Mouse (Mus musculus) embryo, embryonic 10.5 days (tissue): ENCODE data around the gene Zfp324.
A peak's percentile ranks its signal among the peaks of the same experiment; 100 is the strongest.
"Not testable (repeated sequence)": the region's sequence is repeated elsewhere in the genome, so short reads cannot be mapped to it uniquely, and the experiment has no call there.

Source experiments
- DNase-seq: peaks from one replicate; pipeline ENCODE4 v3.0.0-alpha.2; 2015; ENCODE audit warnings: low spot score

Gene Zfp324

DNA sequence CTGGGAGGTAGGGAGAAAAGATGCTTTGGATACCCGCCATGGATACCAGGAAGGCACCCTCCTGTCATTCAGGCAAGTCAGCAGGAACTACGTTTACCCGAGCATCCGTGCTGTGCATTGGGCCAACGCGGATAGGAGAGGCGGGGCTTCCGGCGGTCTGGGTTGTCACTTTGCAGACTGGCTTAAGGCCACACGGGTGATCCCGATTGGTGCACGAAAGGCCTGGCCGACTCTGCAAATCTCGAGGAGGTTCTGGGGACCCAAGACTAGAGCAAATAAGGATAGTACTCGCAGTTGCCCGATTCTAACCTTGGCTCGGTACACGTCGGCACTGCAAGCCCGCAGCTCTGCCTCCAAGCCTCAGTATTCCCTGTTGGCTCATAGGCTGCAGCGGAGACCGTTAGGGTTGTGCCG lies at the start of gene Zfp324:
Zfp324 (plus strand) TSS at position 161 of the 414 bp plus-strand sequence.
- DNase-seq: peak; percentile 93

GRCm38 (mm10) chr7:12920495-12920894 lies 45.1 kb upstream of the Zfp324 start:
- not testable (repeated sequence) for DNase-seq

DNA sequence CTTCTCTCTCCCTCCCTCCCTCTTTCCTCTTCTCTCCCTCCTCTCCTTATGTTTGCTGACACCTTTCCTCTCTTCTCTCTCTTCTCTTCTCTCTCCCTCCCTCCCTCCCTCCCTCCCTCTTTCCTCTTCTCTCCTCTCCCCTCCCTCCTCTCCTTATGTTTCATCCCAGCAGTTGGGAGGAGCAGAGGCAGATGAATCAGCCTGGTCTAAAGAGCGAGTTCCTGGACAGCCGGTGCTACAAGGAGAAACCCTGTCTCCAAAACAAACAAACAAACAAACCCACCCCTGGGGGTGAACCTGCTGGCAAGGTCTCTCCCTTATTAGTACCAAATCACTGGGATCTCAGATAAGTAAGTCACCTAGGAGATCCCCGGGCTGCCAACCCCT lies 44.3 kb upstream of the Zfp324 start:
- no peak for DNase-seq

GRCm38 (mm10) chr7:12921705-12922465 lies 43.8 kb upstream of the Zfp324 start, which contains the start of gene Rps5:
Gene Rps5, plus strand, starts transcription at chr7:12922290.
- DNase-seq: peak; percentile 100

DNA sequence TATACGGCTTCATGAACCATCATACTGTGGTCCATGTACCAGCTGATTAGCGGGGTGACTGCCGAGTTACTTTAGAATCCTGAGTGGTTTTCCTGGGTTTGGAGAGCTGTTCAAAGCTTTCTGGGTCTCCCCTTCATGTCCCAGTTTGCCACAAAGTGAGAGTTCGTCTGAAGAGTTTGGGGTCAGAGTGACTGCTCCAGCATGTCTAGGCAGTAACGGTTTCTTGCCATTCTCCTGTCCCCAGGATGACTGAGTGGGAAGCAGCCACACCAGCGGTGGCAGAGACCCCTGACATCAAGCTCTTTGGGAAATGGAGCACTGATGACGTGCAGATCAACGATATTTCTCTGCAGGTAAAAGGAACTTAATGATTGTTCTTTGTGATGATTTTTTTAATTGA lies 42.9 kb upstream of the Zfp324 start:
- no peak for DNase-seq

GRCm38 (mm10) chr7:12926316-12926715 lies 39.3 kb upstream of the Zfp324 start:
- no peak for DNase-seq

DNA sequence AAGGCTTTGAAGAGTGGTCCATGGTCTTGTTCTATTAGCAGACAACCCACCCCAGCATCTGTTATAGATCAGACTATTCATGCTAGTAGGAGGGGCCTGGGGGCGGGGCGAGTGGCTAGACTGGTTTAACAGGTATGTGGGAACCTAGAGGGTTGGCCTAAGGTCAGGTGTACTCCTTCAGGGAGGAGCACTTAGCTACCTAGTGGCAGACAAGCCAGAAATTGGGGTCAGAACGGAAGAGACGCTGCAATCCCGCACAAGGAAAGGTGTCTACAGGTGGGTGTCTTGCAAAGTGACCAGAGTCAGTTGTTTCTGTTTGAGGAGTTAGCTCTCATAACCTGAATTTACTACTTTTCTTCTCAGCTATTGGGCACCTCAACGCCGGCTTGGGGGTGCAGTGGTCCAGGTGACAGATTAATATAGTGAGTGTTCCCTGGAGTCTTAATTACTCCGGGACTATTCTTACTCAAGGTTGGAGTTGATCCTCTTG lies 38.4 kb upstream of the Zfp324 start, which contains the start of gene Rnf225:
Rnf225 (plus strand) TSS at position 226 of the 490 bp plus-strand sequence.
- peak; percentile 58 for DNase-seq

GRCm38 (mm10) chr7:12927693-12928589 lies 37.7 kb upstream of the Zfp324 start:
- peak; percentile 36 for DNase-seq

DNA sequence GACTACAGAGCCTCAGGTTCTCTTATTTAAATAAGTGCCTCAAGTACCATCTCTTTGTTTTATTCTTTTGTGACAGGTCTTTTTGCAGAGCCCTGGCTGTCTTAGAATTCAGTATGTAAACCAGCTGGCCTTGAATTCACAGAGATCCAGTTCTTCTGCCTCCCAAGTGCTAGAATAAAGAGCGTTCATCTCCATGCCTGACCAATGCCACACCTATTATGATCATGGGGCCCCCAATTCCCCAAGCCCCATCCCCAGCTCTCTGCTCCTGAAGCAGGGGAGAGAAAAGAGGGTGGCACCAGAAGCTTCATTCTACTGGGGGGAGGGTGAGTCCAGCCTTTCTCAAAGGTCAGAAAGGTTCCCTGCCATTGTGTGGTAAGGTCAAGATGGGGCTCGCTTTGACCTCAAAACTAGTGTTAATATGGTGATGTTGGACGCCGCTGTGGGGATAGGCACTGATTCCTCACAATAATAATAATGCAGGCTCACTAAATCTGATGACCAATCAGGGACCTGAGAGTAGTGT lies 32.0 kb upstream of the Zfp324 start:
- no peak for DNase-seq

- no peak for DNase-seq
Measured at GRCm38 (mm10) chr7:12934808-12935207, 30.8 kb upstream of the Zfp324 start.

DNA sequence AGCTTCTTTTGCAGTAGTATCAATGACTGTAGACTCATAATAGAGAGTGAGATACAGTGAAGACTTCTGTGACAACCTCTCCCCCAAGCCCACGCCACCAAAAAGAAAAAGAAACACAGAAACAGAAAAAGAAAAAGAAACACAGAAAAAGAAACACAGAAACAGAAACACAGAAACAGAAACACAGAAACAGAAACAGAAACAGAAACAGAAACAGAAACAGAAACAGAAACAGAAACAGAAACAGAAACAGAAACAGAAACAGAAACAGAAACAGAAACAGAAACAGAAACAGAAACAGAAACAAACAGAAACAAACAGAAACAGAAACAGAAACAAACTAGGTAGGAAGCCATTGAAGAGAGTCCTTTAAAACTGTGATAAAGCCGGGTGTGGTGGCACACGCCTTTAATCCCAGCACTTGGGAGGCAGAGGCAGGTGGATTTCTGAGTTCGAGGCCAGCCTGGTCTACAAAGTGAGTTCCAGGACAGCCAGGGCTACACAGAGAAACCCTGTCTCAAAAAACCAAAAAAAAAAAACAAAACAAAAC lies 28.3 kb upstream of the Zfp324 start:
- not testable (repeated sequence) for DNase-seq

GRCm38 (mm10) chr7:12940599-12940998 lies 25.0 kb upstream of the Zfp324 start:
- DNase-seq: no peak

DNA sequence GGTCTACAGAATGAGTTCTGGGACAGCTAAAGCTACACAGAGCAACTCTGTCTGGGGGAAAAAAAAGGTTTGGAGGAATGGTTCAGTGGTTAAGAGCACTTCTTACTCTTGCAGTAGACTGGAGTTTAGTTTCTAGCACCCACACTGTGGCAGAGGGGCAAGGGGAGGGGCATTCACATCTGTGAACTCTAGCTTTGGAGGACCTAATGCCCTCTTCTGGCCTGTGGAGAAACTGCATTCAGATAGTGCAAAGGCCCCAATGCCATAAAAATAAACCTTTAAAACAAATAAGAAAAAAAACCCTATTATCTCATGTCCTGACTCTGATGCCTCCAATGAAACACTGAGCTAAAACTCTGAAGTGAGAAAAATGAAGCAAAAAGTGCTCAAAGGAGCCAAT lies 22.1 kb upstream of the Zfp324 start:
- DNase-seq: peak; percentile 60

DNA sequence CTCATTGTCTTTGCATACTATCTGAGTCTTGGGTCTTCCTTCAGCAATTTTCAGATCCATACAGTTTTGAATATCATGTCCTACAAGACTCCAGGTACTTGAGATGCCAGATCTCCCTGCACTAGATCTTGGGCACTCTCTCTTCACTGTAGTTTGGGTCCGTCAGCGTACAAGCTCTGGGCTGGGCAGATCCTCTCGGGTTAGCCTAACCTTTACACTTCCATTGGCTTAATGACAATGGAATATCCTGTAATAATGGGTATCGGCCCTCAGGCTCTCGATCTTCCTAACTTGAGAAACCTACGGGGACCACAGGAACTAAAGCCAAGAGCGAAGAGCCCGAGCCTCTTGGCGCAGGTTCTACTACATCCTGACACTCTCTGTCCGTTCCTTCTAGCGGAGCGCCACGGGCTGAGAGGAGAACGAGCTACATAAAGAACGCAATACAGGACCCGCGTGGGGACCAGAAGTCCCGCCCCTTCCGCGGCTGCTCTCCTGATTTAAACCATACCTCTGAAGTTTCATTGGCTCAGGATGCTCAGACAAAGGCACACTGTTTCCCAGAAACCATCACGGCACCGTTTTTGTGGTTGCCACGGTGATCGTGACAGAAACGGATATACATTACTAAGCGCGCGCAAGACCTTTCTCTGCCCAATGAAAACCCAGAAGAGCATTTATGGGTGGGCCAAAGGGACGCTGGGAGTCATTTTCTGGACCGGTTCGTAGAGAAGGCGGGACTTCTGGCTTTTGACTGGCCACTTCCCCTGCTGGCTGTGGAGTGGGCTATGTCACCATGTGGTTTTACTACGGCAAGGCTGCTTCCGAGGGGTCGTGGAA lies 16.4 kb upstream of the Zfp324 start:
- peak; percentile 99 for DNase-seq

- DNase-seq: no peak
Measured at GRCm38 (mm10) chr7:12949872-12950229, 15.8 kb upstream of the Zfp324 start.

DNA sequence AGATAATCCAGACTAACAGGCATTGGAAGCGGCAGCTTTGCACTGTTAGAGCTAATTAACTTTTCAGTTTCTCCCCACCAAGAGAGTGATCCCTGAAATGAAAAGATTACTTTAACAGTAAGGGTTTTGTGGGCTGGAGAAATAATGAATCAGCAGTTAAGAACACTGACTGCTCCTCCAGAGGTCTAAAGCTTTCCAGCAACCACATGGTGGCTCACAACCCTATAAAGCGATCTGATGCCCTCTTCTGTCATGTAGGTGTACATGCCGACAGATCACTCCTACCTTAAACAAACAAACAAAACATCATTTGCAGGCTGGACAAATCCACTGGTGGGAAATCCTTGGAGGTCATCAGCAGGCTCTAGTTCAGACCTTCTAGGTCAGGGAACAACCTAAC lies 10.7 kb upstream of the Zfp324 start:
- no peak for DNase-seq

DNA sequence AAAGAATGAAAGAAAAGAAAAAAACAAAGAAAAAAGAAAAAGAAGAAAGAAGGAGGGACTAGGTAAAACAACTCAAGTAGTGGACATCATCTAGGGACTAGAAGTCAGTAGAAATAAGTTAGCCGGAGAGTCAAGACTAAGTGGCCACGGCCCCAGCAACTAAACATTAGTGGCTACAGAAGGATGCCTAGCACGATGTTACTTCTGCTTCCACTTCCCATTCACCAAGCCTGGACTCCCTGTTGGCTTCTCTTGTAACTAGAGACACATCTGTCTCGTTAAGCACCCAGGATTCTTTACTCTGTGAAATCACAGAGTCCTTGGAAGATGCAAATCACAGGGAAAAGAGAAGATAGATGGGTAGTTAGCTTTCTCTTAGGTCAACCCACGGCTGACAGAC lies 8.1 kb upstream of the Zfp324 start:
- no peak for DNase-seq

- no peak for DNase-seq
Measured at GRCm38 (mm10) chr7:12958948-12959347, 6.7 kb upstream of the Zfp324 start.

- peak; percentile 10 for DNase-seq
Measured at GRCm38 (mm10) chr7:12959718-12960117, 5.9 kb upstream of the Zfp324 start.

- DNase-seq: peak; percentile 85
Measured at GRCm38 (mm10) chr7:12961511-12962141, 4.0 kb upstream of the Zfp324 start.
